In genomic region chr7:135637406-135637980, GRCm38 (mm10) we compare ENCODE assay signal across 19 mouse cellular contexts.
DNase-seq lines count a peak whose midpoint lies in the region; ATAC-seq lines count a peak whose summit lies in the region.
"Had no signal": no experiment of that assay in that cellular context is flagged by ENCODE, and none has a peak within 500 bp of the region (broad histone marks: within the 10 kb centered on the region; RNA-seq: fewer than 3 reads in every experiment).

No protein-coding gene starts in this region.

- intact Hi-C loops in heart, postnatal 14 days (cut with DNase I): loop anchor here (10.0 kb wide), 1 partner anchor 233 kb away; no protein-coding TSS in a partner anchor

- DNase-seq in heart, adult 11 months: peak; percentile 90
- no peak for DNase-seq in heart, postnatal 14 days
- DNase-seq in brain, adult 2 months (ENCODE audit: low read depth, low spot score): peak; percentile 36
- peak; percentile 66 to 67 for DNase-seq in thymus, postnatal 10 days (ENCODE audit: low spot score in 2 of 2)
- DNase-seq in adrenal gland, adult 18-20 months (ENCODE audit: low spot score in 2 of 2): no peak
- no peak for DNase-seq in ovary, postnatal 14 days (ENCODE audit: low spot score)
- DNase-seq in adipocyte (ENCODE audit: low spot score): no peak
- DNase-seq: adrenal gland, adult 2 months; cerebellum, adult 8-10 months; gastrocnemius, postnatal 36 days; kidney, postnatal 36 days; liver, postnatal 0 days; right cerebral cortex, adult 18-20 months; right cerebral cortex, postnatal 4 days had no signal

- ATAC-seq in hematopoietic stem cell, adult 5-6 weeks (replicated peaks in 1 of 2; ENCODE audit: insufficient read depth in 1 of 2, low FRiP score in 2 of 2, low TSS enrichment in 1 of 2, low read depth in 1 of 2, poor library complexity in 2 of 2, severe bottlenecking in 2 of 2): peak; percentile 44 to 56
- ATAC-seq: CD4-positive, CD25-positive, alpha-beta regulatory T cell, adult 4 months; hindbrain, postnatal 0 days; intestine, embryonic 16.5 days; liver, postnatal 0 days; lung, postnatal 0 days had no signal

Comparison
In these comparisons a context has a peak if more than half of its experiments do, and no peak if none do; other contexts are left out.
1. DNase-seq: peak in heart, adult 11 months (single experiment), brain, adult 2 months (single experiment) and thymus, postnatal 10 days (2 of 2); none in heart, postnatal 14 days (0 of 2), adrenal gland, adult 18-20 months (0 of 2), ovary, postnatal 14 days (single experiment) and adipocyte (single experiment).